Mouse (Mus musculus): ENCODE data around the gene Hif3a. TPM values are rescaled to one million over a fixed set of nuclear protein-coding genes. Genes with fewer than 3 reads are reported as not detected.

Hif3a gene
- polyA plus RNA-seq (2014; fragmentation: Illumina TruSeq; extraction: RNeasy Lipid Tissue Mini Kit (QIAGEN cat#74804)) = 1.7 TPM

GRCm38 (mm10) chr7:17062389-17062788 is at the start of gene Hif3a:
Hif3a (minus strand) TSS chr7:17062427.

GRCm38 (mm10) chr7:17073904-17074615 is 11.8 kb upstream of the Hif3a start, which contains the start of gene Psg16:
Psg16 (plus strand) TSS chr7:17074040.

GRCm38 (mm10) chr7:17027588-17028343 is 34.5 kb downstream of the Hif3a start, which contains the start of gene Ppp5c:
Ppp5c (minus strand) TSS chr7:17027924.

GRCm38 (mm10) chr7:16992451-16992807 is 69.8 kb downstream of the Hif3a start, which contains the start of gene Ccdc8:
Ccdc8 (plus strand) TSS chr7:16992708.

GRCm38 (mm10) chr7:16982859-16983568 is 79.2 kb downstream of the Hif3a start, which contains the start of gene Gm42372:
Gm42372 (plus strand) TSS chr7:16983086.

Other genes with a start within 250 kb of the Hif3a start
- gene Strn4, start 246.5 kb downstream of the Hif3a start, polyA plus RNA-seq (2014; fragmentation: Illumina TruSeq; extraction: RNeasy Lipid Tissue Mini Kit (QIAGEN cat#74804)) = 27.4 TPM
- 7.8 TPM for gene Fkrp, start 245.7 kb downstream of the Hif3a start, polyA plus RNA-seq (2014; fragmentation: Illumina TruSeq; extraction: RNeasy Lipid Tissue Mini Kit (QIAGEN cat#74804))
- gene Prkd2, start 219.5 kb downstream of the Hif3a start, polyA plus RNA-seq (2014; fragmentation: Illumina TruSeq; extraction: RNeasy Lipid Tissue Mini Kit (QIAGEN cat#74804)) = 0.46 TPM
- gene Dact3, start 187.1 kb downstream of the Hif3a start, polyA plus RNA-seq (2014; fragmentation: Illumina TruSeq; extraction: RNeasy Lipid Tissue Mini Kit (QIAGEN cat#74804)) = 3.2 TPM
- gene Gng8, start 170.6 kb downstream of the Hif3a start, polyA plus RNA-seq (2014; fragmentation: Illumina TruSeq; extraction: RNeasy Lipid Tissue Mini Kit (QIAGEN cat#74804)) = 0.57 TPM
- 1.7 TPM for gene Ptgir, start 155.9 kb downstream of the Hif3a start, polyA plus RNA-seq (2014; fragmentation: Illumina TruSeq; extraction: RNeasy Lipid Tissue Mini Kit (QIAGEN cat#74804))
- 30.5 TPM for gene Calm3, start 138.3 kb downstream of the Hif3a start, polyA plus RNA-seq (2014; fragmentation: Illumina TruSeq; extraction: RNeasy Lipid Tissue Mini Kit (QIAGEN cat#74804))
- gene Pnmal2, start 117.7 kb downstream of the Hif3a start, polyA plus RNA-seq (2014; fragmentation: Illumina TruSeq; extraction: RNeasy Lipid Tissue Mini Kit (QIAGEN cat#74804)) = 4.2 TPM
- 1.6 TPM for gene Pnmal1, start 102.7 kb downstream of the Hif3a start, polyA plus RNA-seq (2014; fragmentation: Illumina TruSeq; extraction: RNeasy Lipid Tissue Mini Kit (QIAGEN cat#74804))
- not detected for gene Gm42372, start 79.3 kb downstream of the Hif3a start, polyA plus RNA-seq (2014; fragmentation: Illumina TruSeq; extraction: RNeasy Lipid Tissue Mini Kit (QIAGEN cat#74804))
- gene Ccdc8, start 69.7 kb downstream of the Hif3a start, polyA plus RNA-seq (2014; fragmentation: Illumina TruSeq; extraction: RNeasy Lipid Tissue Mini Kit (QIAGEN cat#74804)) = 8.7 TPM
- 7.8 TPM for gene Ppp5c, start 34.5 kb downstream of the Hif3a start, polyA plus RNA-seq (2014; fragmentation: Illumina TruSeq; extraction: RNeasy Lipid Tissue Mini Kit (QIAGEN cat#74804))
- gene Psg16, start 11.6 kb upstream of the Hif3a start, polyA plus RNA-seq (2014; fragmentation: Illumina TruSeq; extraction: RNeasy Lipid Tissue Mini Kit (QIAGEN cat#74804)) = not detected
- gene Ceacam3, start 87.9 kb upstream of the Hif3a start, polyA plus RNA-seq (2014; fragmentation: Illumina TruSeq; extraction: RNeasy Lipid Tissue Mini Kit (QIAGEN cat#74804)) = not detected
- gene Psg29, start 141.1 kb upstream of the Hif3a start, polyA plus RNA-seq (2014; fragmentation: Illumina TruSeq; extraction: RNeasy Lipid Tissue Mini Kit (QIAGEN cat#74804)) = not detected

All from ovary, adult 10 weeks (tissue).